Mouse (Mus musculus) erythroid progenitor cell, adult 5-6 weeks (primary cell): Measurements from ENCODE around the gene Ccdc73. TPM values are rescaled to one million over a fixed set of nuclear protein-coding genes. Genes with fewer than 3 reads are reported as not detected.
"Not testable (repeated sequence)": the region's sequence is repeated elsewhere in the genome, so short reads cannot be mapped to it uniquely, and the experiment has no call there.

Source experiments
- ATAC-seq: replicated peaks from 2 replicates; pipeline ENCODE4 v1.8.0; 2016; ENCODE audit warnings: moderate number of reproducible peaks, mild to moderate bottlenecking, moderate TSS enrichment, inconsistent platforms; ENCODE audit not compliant: poor library complexity, low FRiP score, severe bottlenecking
- total RNA-seq, 2 experiments: library from RNA; stranded (forward) in 1 of 2; stranded (reverse) in 1 of 2; fragments of 150-400 nt in 1 of 2; fragments of 186-747, 209-891 nt in 1 of 2; gene quantifications; 2 replicates each; pipeline versions ENCODE4 v1.2.3 to v1.2.4; 2015 to 2017; ENCODE audit warnings: low replicate concordance in 2 of 2

Ccdc73 gene
- 21.0 TPM in 1 of 2 replicates, not detected in the other for total RNA-seq (2015; ENCODE audit: low replicate concordance)
- 1.3 and 10.3 TPM in 2 replicates for total RNA-seq (2017; ENCODE audit: low replicate concordance)

- ATAC-seq = no peak
These were observed at the start of gene Ccdc73 for GRCm38 (mm10) chr2:104867282-104867855. Gene Ccdc73 (plus strand): TSS chr2:104867805.

GRCm38 (mm10) chr2:104818763-104819162 is 48.8 kb upstream of the Ccdc73 start:
- not testable (repeated sequence) for ATAC-seq

DNA sequence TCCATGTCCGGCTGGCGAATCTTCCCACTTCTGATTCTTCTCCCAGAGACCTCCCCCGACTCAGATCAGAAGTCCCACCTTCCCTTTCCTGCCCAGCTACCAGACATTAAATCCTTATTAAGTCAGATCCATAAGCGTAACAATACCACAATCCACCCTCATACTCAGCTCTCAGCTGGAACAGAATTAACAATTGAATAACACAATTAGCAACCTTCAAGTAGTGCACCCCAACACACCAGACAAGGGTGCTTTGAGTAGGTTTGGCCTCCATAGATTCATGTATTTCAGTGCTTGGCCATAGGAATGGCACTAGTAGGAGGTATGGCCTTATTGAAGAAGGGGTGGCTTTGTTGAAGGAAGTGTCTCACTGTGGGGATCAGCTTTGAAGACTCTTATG is 41.4 kb upstream of the Ccdc73 start:
- no peak for ATAC-seq

GRCm38 (mm10) chr2:104832486-104832885 is 35.1 kb upstream of the Ccdc73 start:
- no peak for ATAC-seq

DNA sequence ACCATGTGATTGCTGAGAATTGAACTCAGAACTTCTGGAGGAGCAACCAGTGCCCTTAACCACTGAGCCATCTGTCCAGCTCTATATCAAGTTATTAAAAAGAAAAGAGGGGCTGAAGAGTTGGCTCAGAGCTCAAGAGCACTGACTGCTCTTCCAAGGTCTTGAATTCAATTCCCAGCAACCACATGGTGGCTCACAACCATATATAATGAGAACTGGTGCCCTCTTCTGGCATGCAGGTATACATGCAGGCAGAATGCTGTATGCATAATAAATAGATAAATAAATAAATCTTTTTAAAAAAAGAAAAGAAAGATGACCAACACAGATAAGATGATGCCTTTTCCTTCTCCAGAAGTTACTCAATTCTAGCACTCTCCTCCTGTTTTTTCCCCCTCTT is 26.6 kb upstream of the Ccdc73 start:
- no peak for ATAC-seq

DNA sequence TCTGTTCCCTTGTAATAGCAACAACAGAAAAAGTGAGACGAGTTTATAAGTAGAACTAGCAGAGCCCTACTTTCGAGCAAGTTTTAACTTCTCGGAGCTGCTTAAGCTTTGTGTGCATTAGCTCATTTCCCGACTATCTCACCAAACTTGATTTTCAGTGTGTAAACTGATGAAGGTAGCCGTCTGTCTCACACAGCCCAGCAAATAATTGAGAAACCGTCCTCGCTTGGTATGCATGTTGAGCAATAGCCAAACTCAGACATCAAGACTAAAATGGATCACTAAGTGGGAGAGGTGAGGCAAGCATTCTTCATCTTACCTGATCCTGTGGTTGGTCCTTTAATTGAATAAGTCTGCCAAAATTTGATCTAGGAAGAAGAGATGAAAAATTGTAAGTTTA is 25.9 kb upstream of the Ccdc73 start:
- ATAC-seq = no peak

- ATAC-seq = no peak
These were observed 25.0 kb upstream of the Ccdc73 start for GRCm38 (mm10) chr2:104842559-104842958.

GRCm38 (mm10) chr2:104846638-104847414 is 20.8 kb upstream of the Ccdc73 start:
- ATAC-seq = no peak

GRCm38 (mm10) chr2:104847645-104848044 is 20.0 kb upstream of the Ccdc73 start:
- ATAC-seq = no peak

- ATAC-seq = no peak
These were observed 19.1 kb upstream of the Ccdc73 start for GRCm38 (mm10) chr2:104848235-104849161.

DNA sequence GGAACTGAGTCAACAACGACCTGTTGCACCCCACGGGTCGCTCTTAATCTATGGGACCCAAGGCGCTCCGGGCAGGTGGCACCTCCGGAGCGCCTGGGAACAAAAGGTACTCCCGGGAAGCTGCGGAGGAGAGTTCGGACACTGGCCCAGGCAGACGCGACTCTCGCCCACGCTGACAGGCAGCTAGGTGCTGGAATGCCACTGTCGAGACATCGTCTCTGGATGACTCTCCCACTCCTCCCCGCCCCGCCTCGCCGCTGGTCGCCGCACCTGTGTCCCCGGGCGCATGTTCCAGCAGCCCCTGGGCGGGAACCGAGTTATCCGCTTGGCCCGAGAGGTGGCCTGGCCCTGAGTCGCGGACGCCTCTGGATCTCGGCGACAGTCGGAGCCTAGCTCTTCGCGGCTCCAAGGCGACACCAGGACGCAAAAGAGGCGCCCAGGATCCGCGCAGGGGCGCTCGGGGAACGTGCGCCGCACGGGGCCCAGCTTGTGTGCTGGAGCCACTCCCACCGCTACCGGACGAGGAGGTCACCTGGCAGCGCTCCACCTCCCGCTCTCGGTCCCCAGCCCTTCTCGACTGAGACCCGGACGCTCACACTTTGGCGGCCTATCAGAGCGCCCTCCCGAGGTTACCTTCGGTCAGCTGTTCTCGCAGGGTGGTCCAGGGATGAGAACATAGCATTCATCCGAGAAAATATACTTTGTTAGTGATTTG is 18.2 kb upstream of the Ccdc73 start, which contains the start of gene Prrg4:
Gene Prrg4 (minus strand): TSS at position 601 of the 715 bp plus-strand sequence.
- ATAC-seq = peak; percentile 30; the same call in 1 of the 2 replicates

GRCm38 (mm10) chr2:104849991-104850359 is 17.6 kb upstream of the Ccdc73 start:
- no peak for ATAC-seq

GRCm38 (mm10) chr2:104851686-104852085 is 15.9 kb upstream of the Ccdc73 start:
- ATAC-seq = no peak

GRCm38 (mm10) chr2:104852546-104852945 is 15.1 kb upstream of the Ccdc73 start:
- ATAC-seq = no peak

DNA sequence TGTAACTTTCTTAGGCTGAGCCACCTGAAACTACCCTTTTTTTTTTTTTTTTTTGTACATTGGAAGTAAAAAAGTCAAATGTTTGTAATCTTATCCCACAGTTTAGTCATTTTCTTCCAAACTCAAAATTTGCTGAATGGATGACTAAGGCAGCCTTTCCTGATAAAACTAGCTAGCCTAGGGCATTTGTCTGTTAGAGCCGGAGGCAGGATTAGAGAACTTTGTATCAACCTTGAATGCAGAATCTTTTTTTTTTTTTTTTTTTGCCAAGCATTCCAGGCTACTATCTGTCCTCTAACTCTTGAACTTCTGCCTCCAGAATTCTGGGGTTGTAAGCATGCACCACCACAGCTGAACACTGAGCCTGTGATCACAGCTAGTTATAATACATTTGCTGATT is 12.8 kb upstream of the Ccdc73 start:
- ATAC-seq = no peak

- ATAC-seq = no peak
These were observed 11.9 kb upstream of the Ccdc73 start for GRCm38 (mm10) chr2:104855732-104856131.

DNA sequence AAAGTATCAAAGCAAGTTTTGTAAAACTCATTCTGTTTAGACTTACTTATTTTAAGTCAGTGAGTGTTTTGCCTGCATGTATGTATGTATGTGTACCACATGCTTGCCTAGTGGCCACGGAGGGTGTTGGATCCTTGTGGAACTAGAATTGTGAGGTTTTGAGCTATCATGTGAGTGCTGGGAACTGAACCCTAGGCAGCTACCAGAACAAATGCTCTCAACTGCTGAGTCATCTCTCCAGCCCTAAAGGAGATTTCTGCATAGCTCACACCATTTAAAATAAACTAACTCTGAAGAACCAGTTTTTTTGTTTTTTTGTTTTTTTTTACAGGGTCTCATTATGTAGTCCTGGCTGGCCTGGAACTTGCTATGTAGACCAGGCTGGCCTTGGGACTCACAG is 11.4 kb upstream of the Ccdc73 start:
- no peak for ATAC-seq

- not testable (repeated sequence) for ATAC-seq
These were observed 9.5 kb upstream of the Ccdc73 start for GRCm38 (mm10) chr2:104858083-104858482.

GRCm38 (mm10) chr2:104859060-104859459 is 8.5 kb upstream of the Ccdc73 start:
- no peak for ATAC-seq

DNA sequence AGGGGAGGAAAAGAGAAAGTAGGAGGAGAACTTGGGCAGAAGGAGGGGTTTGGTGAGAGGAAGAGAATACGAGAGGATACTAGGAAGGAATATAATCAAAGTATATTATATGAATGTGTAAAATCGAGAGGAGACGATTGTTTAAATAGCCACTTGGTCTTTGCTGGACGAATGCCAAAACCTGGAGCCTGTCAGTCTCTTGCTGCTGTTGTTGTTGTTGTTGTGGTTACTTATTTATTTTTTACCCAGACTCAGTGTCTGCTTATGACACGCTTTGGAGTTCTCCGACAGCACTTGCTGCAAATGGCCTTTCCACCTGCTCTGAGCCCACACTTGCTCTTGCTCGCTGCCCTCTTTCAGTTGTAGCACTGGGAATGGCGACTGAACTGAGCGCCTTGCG is 7.2 kb upstream of the Ccdc73 start:
- no peak for ATAC-seq
